Mouse (Mus musculus): ENCODE data around the gene Plekhd1. TPM values are rescaled to one million over a fixed set of nuclear protein-coding genes. Genes with fewer than 3 reads are reported as not detected.

Gene Plekhd1
- total RNA-seq, 2 experiments from 2014 or later: 6.9 to 7.8 TPM

- DNase-seq: no peak
These were observed 6.7 kb downstream of the Plekhd1 start for GRCm38 (mm10) chr12:80699144-80699531.

GRCm38 (mm10) chr12:80701332-80701731 is 8.9 kb downstream of the Plekhd1 start:
- no peak for DNase-seq

DNA sequence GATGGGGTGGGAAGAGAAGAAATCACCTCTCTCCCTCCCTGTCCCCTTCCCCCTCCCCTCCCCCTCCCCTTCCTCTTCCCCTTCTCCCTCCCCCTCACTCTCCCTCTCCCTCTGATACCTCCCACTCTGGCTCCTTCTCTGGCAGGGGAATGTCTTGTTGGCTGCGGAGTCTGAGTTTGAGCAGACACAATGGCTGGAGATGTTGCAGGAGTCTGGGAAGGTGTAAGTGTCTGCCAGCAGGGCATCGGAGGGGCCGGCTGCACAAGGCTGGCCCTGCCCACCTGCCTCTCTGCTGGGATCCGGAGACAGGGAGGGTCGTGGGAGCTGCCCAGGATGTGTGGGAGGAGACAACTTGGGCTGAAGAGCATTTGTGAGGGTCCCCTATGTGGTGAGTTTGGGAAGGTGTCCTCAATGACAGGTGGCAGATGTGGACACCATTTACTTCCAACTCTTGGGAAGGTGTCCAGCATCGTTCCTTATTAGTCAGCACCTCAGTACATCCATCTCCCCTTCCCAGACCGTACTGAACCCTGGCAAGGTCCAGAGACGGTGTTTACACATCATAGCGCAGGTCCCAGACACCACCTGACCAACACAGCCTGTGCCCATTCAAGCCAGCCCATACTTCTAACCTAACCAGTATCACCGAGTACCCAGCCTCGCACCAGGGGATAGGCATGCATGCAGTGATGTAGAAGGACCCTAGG is 14.0 kb downstream of the Plekhd1 start:
- DNase-seq: no peak

- DNase-seq: no peak
These were observed 14.7 kb downstream of the Plekhd1 start for GRCm38 (mm10) chr12:80706915-80707604.

DNA sequence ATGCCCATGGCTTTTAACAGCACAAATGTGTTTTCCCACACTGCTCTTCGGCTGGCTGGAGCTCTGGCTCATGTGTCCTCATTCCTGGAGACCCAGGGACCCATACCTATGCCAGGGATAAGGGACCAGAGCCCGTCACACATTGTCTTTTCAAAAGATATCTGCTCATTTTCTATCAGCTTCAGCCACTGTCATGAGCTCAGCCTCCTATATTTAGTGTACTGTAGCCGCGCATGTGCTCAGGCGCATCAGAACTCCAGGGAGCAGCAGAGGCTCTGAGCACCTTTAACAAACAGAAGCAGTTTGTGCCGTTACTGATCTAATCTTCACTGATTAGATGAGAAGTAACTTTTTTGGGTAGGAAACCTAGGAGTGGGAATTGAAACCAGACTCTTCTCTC is 23.5 kb downstream of the Plekhd1 start:
- DNase-seq: no peak

- DNase-seq: no peak
These were observed 26.8 kb downstream of the Plekhd1 start for GRCm38 (mm10) chr12:80719141-80719540.

GRCm38 (mm10) chr12:80720507-80720906 is 28.1 kb downstream of the Plekhd1 start:
- no peak for DNase-seq

GRCm38 (mm10) chr12:80721458-80721857 is 29.1 kb downstream of the Plekhd1 start:
- no peak for DNase-seq

- DNase-seq: peak; percentile 81 to 83
These were observed 32.6 kb downstream of the Plekhd1 start for GRCm38 (mm10) chr12:80724853-80725559.

DNA sequence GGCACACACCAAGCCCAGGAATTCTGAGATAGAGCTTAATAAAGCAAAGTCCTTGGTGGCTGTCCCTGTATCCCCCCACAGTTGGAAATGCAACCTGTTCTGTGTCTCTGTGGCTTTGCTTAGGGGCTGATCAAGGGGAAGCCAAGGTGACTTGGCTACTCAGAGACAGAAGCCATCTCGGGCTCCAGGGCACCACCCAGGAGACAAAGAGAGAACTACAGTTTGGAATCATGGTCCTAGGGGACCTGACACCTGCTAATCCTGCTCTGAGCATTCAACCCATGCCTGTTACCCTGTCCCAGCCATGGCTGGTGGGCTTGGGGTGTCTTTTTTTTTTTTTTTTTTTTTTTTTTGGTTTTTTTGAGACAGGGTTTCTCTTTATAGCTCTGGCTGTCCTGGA is 35.8 kb downstream of the Plekhd1 start:
- no peak for DNase-seq

GRCm38 (mm10) chr12:80728814-80729213 is 36.4 kb downstream of the Plekhd1 start:
- DNase-seq: no peak

- DNase-seq: peak; percentile 40 to 58
These were observed 37.6 kb downstream of the Plekhd1 start for GRCm38 (mm10) chr12:80729758-80730530.

DNA sequence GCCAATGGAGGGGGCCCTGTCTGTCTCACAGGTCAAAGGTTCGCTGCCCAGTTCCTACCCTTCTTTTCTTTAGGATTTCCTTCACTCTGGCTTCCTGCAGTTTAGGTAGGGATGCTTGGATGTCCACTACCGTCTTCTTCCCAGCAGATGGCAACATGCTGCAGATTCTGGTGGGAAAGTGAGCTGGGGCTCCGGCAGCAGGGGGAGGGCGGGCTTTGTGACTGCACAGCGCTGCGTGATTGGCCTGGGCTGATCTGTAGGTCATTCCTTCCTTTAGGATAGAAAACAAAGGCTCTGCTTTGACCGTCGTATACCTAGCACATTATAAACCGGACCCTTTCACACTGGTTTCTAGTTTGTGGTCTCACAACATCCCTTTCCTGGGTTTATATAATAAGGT is 38.2 kb downstream of the Plekhd1 start:
- peak; percentile 58 to 59 for DNase-seq

- DNase-seq: no peak
These were observed 42.4 kb downstream of the Plekhd1 start for GRCm38 (mm10) chr12:80734526-80735470.

DNA sequence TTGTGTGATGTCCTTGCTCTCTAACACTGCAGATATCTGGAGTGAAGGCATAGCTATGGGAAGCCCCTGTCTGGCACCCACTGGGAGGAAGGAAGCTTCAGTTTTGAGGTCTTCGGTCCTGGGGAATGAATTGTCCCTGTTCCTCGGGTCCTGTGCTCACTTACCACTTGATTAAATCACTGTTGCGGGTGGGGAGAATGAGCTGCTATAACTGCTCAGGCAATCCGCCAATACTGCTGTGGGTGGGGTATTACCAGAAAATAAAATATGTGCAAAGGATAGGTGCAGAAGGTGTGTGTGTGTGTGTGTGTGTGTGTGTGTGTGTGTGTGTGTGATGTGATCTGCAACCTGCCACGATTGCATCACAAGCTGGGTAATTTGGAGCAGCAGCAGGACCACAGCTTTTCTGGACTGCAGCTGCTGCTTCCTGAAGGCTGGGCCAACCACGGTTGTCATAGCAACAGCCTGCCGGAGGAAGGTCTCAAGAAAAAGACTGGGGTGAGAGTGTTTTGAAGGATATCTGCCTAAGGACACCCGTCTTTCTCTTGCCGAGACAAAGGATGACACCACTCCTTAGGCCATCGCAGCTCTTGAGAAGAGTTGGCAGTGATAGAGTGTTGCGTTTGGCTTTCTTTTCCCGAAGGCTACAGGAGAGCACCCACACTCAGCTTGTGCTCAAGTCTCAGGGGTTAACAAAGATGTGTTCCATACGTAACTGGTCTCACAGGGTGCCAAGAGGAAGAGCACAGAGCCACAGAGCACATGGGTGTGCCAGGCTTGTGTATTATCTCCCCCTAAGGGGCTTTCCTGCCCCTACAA is 44.3 kb downstream of the Plekhd1 start:
- peak; percentile 53 to 57 for DNase-seq

GRCm38 (mm10) chr12:80737283-80737600 is 44.9 kb downstream of the Plekhd1 start:
- no peak for DNase-seq

GRCm38 (mm10) chr12:80739482-80739881 is 47.1 kb downstream of the Plekhd1 start:
- DNase-seq: no peak

DNA sequence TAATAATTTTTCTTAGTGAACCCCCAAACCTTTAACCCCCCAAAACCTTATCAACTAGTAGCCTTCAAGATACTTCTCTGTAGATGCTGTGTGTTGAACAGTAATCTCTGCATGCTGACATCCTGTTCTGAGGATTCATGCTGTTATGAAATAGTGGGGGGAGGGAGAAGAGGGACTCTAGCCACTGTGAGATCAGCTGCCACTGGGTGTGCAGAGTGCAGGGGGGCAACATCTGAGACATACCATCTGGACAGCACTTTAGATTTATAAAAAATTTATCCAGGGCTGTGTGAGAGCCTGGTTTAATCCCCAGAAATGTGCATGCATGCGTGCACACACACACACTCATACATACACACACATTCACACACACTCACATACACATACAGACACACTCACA is 52.2 kb downstream of the Plekhd1 start:
- no peak for DNase-seq

DNA sequence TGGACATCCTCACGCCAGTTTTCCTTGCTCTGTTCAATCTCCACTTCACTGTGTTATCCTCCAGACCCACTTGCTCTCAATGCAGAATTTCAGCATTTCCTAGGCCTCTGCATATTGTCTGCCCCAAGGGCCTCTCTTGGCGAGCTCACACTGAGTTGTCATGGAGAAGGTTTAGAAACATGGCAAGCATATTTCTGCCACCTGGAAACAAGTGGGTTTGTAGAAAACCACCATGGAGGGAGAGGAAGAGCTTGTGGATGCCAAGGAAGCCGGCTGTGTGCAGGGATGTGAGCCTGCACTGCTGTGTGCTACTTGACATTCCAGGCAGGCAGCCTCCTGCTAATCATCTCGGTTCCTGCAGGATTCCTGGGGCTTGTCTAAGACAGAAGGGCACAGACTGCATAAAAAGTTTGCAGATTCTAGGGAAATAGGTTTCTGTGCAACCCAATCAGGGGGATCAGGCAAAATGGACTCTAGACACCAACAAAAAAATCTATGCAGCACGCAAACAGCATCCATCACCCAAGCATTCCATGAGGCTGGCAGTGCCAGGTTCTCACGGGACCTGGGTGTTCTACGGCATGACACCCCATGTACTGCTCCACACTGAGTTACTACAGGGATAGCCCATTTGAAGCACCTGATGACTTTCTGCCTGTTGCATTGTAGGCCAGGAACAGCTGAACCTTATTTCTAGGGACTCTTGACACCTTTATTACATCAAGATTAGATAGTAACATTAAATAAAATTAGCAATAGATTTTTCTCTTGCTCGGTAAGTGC is 53.8 kb downstream of the Plekhd1 start:
- peak in 1 of 2 experiments; percentile 29 for DNase-seq

GRCm38 (mm10) chr12:80751556-80751955 is 59.2 kb downstream of the Plekhd1 start:
- DNase-seq: no peak

All from layer of hippocampus, postnatal 36 days (tissue).